Mouse (Mus musculus): Measurements from ENCODE around the gene Klf2.

The Klf2 gene

DNA sequence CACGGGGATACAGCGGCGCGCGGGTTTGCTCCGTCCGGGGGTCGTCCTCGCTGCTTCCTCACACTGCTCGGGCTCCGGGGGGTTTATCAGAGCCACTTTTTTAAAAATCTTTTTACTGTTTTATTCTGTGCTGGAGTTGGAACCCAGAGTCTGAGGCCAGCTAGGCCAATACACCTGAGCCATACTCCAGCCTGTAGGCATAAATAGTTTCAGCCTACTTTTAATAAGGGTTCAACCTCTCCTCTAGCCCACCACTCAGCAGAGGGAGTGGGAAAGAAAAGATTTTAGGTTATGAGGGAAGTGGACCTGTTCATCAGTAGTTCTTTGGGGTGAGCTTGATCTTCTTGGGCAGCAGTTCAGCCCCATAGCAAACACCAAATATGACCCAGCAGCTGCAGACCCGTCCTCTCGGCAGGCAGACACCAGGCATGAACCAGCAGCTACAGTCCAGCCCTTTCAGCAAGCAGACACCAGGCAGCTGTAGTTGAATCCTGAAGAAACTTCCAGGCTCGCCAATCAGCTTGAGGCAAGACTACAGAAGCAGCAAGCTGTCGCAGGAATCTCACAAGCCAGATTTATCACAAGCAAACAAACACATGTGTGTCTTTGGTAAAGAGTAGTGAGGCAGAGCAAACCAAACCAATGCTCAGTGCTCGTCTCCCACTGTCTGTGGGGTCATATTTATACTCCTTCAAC is 13.5 kb upstream of the Klf2 start, which contains the start of gene Gm10282:
Gene Gm10282, minus strand, starts transcription at position 51 of the 696 bp plus-strand sequence.
- no peak for DNase-seq (ENCODE audit: extremely low spot score, low read depth, low spot score)

DNA sequence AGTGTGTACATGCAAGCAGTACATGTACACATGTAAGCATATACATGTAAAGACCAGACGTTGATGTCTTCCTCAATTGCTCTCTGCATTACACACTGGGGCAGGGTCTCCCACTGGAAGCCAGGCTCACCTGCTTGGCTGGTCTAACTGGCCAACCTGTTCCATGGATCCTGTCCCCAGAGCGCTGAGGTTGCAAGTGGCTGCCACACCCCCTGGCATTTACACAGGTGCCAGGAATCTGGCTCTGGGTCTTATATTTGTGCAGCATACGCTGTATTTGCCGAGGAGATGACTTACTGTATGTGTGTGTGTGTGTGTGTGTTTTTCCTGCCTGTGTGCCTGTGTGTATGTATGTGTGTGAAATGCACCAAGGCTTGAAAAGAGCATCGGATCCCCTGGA is 11.9 kb upstream of the Klf2 start:
- no peak for DNase-seq (ENCODE audit: extremely low spot score, low read depth, low spot score)

DNA sequence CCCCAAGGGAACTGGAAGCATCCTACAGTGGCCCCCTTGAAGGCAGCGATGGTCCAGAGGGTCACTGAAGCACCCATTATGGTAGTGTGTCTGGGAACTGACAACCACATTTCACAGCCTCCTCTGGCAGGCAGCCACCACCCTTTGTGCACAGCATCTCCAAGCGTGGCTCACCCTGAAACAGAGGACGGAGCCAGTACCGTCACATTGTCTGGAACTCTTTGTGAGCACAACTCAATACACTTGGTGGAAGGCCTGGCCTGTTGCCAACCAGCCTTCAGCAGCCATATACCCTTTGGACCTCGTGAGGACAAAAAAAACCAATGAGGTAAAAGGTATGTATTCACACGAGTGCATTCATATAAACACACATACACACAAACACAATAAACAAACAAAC is 10.6 kb upstream of the Klf2 start:
- DNase-seq (ENCODE audit: extremely low spot score, low read depth, low spot score), result no peak

DNA sequence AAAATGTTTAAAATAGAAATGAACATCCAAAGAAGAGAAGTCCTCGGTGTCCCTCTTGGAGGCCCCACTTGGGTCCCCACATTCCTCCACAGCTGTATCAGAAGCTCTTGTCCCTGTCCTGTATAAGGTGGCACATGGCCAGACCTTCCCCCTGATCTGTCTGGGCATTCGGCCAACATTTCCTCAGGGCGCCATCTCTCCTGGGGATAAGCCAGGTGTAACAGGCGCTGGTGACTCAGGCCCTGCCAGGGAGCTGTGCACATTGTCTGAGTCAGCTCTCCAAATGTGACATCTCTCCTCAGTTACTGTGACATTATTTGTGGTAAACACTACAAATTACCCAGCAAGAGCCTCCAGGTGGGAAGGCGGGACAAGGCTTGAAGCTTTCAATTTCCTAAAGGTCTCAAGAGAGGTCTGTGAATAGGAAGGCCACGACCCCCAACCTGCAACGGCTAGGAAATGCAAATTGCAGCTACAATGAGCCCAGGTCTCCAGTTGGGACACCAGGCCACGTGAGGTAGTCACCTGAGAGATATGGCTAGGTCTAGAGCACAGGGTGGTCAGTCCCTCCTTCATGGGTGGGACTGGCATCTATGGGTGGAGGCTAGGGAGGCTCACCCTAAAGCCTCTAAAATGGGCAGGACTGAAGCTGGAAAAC is 7.9 kb upstream of the Klf2 start:
- no peak for DNase-seq (ENCODE audit: extremely low spot score, low read depth, low spot score)

DNA sequence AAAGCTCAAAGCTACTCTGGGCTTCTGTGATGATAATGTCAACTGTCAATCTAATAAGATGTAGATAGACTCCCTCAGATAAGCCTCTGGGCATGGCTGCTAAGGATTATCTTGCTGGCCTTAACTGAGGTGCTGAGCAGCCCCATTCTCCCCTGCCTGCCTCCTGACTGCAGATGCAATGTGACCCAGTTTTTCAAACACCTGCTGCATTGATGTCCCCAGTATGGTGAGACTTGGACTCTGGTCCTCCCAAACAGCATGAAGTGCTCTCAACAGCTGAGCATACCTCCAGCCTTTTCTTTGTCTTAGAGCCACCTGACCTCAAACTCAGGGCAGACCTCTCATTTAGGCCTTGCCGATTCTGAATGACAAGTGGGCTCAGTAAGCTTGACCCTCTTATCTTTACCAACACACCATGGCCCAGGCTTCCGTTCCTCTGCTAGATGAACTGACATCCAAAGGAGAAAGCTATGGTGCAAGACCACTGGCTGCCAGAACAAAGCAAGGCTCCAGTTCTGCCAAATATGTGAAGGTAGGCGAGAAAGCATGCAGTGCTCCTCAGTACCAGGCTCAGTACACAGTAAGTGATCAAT is 5.8 kb upstream of the Klf2 start:
- DNase-seq (ENCODE audit: extremely low spot score, low read depth, low spot score), result no peak

DNA sequence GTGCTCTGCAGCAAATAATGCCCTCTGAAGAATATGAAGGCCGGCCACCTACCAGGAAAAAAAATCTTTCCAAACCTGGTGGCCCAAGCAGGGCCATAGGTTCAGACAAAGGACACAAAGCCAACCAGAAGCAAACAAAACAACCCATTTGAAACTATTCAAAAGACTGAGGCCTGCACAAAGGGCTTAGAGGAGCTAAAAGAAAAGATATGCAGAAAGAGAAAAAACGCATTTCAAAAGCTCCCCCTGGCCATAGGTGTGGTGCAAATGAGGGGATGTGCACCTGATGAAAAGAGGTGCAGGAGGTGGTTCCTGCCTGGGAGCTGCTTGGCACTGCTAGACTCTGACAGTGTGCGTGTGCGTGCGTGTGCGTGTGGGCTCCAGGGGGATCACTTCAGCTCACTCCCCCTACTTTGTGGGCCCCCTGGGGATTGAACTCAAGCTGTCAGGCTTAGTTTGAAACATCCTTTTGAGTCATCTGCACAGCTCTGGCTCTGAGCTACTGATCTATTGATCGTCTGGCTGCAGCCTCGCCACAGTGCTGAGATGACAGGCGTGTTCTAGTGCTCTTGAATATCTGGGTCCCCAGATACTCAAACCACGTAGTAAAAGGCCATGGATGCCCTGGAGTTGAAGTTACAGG is 2.7 kb upstream of the Klf2 start:
- DNase-seq (ENCODE audit: extremely low spot score, low read depth, low spot score), result no peak

DNA sequence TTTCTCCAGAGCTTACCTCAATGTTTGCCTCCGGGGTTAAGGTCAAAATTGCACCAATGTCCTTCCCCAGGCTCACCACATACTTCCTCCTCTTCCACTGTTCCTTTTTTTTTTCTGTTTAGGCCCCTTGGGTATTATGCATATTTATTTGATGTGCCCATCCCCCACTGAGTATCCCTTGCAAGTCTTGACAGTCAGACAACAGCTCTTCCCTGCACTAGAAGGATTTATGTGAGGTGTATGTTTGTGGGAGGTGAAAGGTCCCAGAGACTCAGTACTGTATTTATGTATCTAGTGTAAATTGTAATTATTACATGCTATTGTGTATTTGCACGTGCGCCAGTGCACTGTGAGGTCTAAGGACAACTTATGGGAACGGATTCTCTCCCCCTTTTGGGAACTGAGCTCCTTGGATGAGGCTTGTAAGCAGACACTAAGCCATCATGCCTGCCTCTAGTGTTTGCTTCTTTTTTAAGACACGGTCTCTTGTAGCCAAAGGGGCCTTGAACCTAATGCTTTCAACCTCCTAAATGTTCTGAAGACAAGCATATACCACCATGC is 1.0 kb upstream of the Klf2 start:
- DNase-seq (ENCODE audit: extremely low spot score, low read depth, low spot score), result no peak

DNA sequence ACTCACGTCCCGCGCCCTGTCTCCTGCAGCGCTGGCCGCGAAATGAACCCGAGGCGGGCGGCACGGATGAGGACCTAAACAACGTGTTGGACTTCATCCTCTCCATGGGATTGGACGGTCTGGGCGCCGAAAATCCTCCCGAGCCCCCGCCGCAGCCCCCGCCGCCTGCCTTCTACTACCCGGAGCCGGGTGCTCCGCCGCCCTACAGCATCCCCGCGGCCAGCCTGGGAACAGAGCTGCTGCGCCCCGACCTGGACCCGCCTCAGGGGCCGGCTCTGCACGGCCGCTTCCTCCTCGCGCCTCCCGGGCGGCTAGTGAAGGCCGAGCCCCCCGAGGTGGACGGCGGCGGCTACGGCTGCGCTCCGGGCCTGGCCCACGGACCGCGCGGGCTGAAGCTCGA is 564 bp downstream of the Klf2 start:
- DNase-seq (ENCODE audit: extremely low spot score, low read depth, low spot score), result no peak

DNA sequence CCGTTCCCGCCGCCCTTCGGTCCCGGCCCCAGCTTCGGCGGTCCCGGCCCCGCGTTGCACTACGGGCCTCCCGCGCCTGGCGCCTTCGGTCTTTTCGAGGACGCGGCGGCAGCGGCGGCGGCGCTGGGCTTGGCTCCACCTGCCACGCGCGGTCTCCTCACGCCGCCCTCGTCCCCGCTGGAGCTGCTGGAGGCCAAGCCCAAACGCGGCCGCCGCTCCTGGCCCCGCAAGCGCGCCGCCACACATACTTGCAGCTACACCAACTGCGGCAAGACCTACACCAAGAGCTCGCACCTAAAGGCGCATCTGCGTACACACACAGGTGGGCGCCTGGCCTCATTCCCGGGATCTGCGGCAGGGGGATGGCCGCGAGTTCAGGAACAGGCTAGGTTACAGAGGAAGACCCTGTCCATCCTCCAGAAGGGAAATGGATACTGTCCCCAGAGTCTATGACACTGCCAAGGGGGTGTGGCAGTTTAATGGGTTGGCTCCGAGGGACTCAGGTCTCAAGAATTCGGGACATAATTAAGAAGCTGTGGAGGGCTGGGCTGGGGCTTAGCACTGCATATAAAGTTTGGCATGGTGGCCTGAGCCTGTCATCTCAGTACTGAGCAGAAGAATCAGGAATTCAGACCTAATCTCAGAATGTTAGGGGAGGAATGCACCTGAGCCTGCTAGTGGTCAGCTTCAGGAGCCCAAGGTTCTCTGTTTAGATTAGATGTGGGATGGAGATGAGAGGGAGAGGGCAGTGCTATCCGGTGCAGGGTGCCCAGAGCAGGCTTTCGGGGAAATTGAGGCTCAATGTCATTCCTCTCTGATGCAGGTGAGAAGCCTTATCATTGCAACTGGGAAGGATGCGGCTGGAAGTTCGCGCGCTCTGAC is 1.3 kb downstream of the Klf2 start:
- DNase-seq (ENCODE audit: extremely low spot score, low read depth, low spot score), result no peak

DNA sequence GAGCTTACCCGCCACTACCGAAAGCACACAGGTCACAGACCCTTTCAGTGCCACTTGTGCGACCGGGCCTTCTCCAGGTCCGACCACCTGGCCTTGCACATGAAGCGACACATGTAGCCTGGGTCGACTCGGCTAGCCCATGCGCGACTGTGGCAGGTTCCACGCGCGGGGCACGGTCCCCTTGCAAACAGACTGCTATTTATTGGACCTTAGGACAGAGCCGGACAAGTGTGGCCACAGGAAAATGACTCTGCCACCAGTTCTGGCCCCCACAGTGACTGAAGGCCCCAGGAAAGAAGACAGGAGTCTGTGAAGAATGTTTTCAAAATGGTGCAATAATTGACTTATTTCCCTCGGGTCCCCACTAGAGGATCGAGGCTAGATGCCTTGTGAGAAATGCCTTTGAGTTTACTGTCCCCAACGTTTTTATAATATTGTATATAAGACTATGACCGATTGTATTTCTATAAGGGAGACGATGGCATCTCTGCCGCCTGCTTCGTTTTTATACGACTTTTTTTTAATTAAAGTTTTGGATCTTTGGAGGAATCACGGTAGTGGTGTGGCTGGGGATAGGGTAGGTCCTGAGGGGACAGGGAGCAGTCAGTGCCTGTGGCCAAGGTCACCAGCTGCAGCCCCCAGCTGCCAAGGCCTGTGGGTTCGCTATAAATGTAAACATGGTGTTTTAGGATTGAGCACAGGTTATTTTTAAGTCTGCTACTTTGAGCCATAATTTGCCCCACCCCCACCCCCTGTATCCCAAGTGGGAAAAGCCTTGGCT is 2.2 kb downstream of the Klf2 start:
- DNase-seq (ENCODE audit: extremely low spot score, low read depth, low spot score), result no peak

DNA sequence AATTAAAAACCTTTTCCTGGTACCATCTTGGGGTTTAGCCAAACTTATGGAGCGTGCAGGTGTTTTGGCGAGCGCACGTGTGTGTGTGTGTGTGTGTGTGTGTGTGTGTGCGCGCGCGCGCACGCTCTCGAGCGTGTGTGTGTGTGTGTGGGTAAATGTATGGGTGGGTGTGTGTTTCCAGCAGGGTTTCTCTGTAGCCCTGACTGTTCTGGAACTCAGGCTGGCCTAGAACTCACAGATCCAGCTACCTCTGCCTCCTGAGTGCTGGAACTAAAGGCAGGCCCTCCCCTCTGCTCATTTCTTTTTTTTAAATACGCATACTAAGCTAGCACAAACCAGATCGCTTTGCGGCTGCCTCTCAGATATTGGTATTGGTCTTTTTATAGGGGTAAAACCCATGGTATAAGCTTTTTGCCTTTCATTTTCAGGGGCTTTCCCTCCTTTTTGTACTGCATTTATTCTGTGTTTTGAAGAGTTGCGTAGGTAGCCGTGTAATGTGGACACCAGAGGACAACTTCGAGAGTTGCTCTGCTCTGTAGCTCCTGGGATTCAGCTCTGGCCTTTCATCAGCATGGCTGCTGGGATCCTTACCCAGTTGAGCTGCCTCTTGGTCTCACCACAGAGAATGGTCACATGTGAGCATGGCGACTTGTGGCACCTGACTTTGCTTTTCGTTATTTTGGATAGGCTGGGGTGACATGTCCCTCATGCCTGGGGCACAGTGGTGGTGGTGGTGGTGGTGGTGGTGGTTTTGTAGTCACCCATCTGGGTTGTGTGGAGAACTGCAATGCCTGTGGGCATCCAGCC is 3.0 kb downstream of the Klf2 start:
- no peak for DNase-seq (ENCODE audit: extremely low spot score, low read depth, low spot score)

DNA sequence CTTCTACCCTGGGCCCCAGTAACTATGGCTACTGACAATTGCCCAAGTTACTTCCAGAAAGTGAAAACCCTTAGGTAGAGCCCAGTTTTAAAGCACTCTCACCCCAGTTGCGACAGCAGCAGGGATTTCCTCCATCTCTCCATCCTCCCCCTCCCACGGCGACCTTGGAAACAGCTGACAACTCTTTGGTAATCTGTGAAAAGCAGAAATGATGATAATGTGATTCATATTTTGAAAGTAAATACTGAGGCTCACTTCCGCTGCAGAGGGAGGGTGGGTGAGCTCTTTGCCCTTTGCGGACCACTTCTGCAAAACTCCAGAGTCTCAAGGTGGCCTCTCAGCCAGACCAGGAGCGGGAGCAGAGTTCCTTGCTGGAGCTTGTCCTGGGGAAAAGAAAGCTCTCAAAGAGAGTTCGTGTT is 3.6 kb downstream of the Klf2 start:
- DNase-seq (ENCODE audit: extremely low spot score, low read depth, low spot score), result no peak

DNA sequence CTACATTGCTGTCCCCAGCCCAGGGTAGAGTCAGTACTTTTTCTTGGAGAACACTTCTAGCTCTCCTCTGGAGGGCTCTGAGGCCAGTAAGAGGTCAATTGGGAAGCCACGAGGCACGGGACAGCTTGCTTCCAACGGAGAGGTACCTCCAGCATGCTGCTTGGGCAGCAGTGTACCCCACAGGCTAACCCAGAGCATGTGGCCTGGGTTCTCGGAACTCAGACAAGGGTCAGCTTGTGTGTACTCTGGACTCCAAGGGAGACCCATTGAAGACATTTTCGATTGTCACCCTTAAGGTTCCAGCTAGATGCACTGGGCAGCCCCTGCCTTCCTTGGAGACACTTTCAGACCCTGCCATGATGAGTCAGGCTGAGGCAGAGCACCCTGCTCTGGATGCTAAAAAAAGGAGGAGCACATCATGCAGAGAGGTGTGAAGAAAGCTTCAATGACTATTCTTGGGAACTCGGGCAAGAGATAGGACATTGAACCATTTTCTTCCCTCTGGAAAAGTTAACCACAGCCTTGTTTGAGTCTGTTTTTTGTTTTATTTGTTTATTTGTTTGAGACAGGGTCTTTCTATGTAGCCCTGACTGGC is 4.4 kb downstream of the Klf2 start:
- DNase-seq (ENCODE audit: extremely low spot score, low read depth, low spot score), result no peak

DNA sequence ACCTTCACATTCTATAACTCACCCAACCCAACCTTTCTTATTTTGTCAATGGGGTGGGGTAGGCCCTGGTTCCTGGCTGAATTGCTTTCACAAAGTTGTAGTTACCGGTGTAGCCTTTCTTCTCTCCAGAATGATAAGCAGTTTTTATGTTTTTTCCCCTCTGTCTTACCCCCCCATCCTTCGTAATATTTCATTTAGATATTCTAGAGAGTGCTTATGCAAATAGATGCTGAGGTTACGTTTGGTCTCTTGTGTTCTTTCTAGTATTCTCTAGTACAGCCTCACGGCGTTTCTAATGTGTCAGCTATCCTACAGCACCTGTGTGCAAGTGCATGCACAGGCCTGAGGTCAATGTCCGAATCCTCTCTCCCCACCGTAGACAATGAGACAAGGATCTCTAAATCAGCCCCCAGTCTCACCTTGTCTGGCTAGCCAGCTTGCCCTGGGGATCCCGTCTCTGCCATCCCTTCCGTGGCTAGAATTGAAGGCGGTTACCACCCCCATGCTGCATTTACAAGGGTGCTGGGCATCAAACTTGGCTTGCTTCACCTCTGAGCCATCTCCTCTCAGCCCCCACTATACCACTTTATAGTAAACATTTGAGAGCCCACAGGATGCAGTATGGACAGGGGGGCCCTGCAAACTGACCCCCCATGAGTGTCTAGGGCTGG is 5.3 kb downstream of the Klf2 start:
- no peak for DNase-seq (ENCODE audit: extremely low spot score, low read depth, low spot score)

DNA sequence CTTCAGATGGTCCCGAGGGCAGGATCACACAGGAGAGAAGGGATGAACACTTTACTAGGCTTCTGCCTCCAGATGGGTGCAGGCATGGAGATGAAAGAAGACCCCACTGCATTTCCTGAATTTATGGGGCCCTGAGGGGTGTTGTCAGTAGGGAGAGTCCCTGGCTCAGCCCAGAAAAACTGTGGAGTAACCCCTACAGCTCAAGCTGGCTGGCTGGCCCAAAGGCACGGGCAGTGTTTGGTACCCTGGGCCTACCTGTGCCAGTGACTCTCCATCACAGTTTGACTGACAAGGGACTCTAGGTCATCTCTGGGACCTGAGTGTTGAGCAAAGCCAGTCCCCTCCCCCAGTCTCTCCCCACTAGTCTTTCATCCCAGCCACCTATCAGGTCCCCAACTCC is 5.9 kb downstream of the Klf2 start:
- no peak for DNase-seq (ENCODE audit: extremely low spot score, low read depth, low spot score)

DNA sequence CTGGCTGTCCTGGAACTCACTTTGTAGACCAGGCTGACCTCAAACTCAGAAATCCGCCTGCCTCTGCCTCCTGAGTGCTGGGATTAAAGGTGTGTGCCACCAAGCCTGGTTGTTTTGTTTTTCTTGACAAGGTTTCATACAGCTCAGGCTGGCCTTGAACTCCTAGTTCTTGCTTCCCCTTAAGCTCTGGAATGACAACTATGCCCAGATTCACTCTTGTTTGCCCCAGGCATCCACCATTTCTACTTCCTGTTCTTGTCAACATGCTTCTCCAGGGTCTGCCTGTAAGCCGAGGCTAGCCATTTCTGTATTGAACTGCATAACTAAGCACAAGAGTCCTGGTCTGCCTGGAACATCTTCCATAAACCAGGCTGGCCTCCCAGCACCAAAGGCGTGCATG is 10.3 kb downstream of the Klf2 start:
- no peak for DNase-seq (ENCODE audit: extremely low spot score, low read depth, low spot score)

DNA sequence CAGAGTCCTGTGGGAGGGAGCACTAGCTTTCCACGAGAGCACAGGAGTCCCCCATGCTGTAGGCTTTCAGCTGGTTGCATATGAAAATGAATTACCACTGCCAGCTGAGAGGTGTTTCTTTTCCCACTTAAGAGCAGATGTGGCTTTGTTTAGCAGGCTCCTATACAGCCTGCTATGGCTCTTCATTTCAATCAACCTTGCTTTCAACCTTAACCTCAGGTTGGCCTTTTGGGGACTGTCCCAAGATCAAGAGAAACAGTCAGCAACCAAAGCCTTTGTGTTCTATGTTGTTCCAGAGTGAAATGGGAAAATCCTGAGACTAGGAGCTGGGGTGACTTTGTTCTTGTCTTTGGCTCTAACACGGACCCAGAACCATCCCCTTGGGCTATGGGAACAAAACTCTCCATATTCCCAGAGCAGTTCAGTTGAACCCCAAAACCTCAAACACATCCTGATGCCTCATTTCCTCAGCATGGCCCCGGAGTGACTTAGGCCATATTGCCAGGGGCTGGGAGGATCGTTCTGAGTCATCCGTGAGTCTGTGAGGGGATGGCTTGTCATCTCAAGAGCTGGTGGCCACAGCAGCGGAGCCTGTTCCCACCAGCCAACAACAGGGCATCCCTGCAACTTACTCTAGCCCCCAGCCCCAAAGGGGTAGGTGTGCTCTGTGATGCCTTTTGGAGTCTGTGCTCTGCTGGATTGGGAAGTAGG is 12.1 kb downstream of the Klf2 start:
- no peak for DNase-seq (ENCODE audit: extremely low spot score, low read depth, low spot score)

DNA sequence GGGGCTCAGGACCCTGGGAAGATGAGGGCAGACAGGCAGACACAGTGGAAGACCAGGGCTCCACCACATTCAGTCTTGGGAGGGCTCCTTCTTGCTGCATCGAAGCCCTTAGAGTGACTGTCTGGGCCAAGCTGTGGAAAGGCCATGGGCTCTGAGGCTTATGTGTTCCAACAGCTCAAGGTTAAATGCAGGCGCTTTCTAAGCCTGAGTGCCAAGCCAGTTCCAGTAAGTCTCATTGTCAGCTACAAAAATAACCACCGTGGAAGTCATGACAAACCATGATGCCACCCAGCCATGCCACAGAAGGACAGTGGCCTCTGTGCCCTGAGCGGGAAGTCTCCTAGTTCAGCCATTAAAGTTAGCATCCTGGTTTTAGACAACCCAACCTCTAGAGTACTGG is 12.8 kb downstream of the Klf2 start:
- no peak for DNase-seq (ENCODE audit: extremely low spot score, low read depth, low spot score)

Measured in hindlimb bud, embryonic 11.5 days (tissue).